Mouse (Mus musculus): ENCODE results near the gene Focad. TPM values are rescaled to one million over a fixed set of nuclear protein-coding genes. Genes with fewer than 3 reads are reported as not detected.

Gene Focad
- polyA plus RNA-seq, 1 experiment from 2014 or later: 14.8 TPM

DNA sequence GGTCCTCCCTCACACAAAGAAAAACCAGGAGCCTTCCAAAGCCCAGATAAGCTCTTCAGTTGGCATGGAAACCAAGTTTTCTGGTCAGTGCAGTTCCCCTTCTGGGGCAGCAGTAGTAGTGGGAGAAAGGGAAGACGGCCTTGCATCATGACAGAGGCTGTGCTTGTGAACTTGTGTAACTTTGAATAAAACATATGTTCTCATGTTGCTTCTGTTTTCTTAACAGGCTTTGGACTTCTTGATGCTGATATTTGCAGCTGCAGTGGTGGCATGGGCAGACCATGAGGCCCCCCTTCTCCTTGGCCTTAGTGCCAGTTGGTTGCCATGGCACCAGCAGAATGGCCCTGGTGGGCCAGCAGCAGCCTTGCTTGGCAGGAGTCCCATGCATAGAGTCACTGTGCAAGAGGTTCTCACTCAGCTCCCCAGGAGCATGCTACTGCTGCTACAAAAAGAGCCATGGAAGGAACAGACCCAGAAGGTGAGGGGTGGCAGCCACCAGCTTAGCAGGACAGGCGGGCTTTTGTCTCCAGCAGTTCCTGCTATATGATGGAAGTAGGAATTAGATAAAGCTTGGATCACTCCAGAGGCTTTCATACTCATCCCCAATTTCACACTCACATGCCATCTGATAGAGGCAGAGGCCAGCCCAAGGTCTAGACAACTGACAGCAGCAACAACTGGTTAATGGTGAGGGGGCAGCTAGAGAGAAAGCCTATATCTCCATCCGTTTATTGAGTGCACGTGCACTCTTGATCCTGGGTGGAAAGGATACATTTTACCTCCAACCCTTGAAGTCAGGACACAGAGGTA, 312.7 kb downstream of the Focad start:
- DNase-seq (ENCODE audit: low spot score): no peak
- Histone ChIP-seq H3K27me3 (ENCODE audit: insufficient read depth, poor library complexity, severe bottlenecking) (no peaks in the 10 kb centered on the region), H3K27ac (no peak overlapping the region), H3K9me3 (no peaks in the 10 kb centered on the region), H3K4me3 (no peak overlapping the region), H3K4me1 (no peaks in the 10 kb centered on the region), H3K36me3 (peaks cover 5% of the 10 kb centered on the region; the same call in 1 of the 2 replicates)
- WGBS: 82% methylated on average over 4 of the region's 4 CpGs

DNA sequence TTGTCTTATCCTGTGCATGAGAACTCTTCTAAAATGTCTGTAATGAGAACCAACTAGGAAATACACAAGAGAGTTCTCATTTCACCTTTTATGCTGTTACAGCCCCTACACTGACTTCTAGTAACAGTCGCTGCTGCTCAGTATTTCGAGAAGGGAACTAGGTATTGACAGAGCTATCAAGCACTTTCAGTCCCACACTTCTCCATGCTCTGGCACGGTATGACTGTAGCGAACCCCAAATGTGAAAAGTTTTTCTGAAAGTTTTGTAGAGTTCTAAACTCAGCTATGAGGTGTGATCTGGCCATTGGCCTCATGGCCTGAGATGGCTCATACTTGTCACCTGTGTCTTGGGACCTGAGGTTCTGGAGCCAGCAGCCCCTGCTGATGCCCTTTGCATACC, 314.9 kb downstream of the Focad start:
- no peaks in the 10 kb centered on the region for H3K27me3 ChIP-seq (ENCODE audit: insufficient read depth, poor library complexity, severe bottlenecking)
- DNase-seq (ENCODE audit: low spot score): no peak
- H3K4me1 ChIP-seq: no peaks in the 10 kb centered on the region
- H3K36me3 ChIP-seq: peaks cover 5% of the 10 kb centered on the region; the same call in 1 of the 2 replicates
- H3K9me3 ChIP-seq: no peaks in the 10 kb centered on the region
- H3K27ac ChIP-seq: no peak overlapping the region
- 92% methylated on average over 4 of the region's 4 CpGs for WGBS
- H3K4me3 ChIP-seq: no peak overlapping the region

DNA sequence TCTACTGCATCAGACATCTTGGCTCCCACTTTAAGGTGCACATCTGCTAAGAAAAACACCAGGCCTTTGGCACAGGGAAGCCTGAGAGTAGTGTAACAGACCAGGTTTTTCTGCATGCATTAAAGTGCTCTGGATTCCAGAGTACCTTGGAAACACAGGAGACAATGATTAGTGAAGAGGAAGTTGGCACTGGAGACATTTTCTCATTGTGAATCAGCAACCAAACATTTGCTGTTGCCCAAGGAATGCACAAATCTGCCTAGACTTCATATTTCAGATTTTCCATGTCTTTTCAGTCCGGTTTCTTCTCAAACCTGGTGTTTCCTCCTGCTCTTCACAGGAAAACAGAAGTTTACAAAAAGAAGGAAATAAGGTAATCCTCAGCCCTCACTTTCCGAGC, 317.9 kb downstream of the Focad start:
- no peak overlapping the region for H3K27ac ChIP-seq
- no peak overlapping the region for H3K4me3 ChIP-seq
- H3K9me3 ChIP-seq: no peaks in the 10 kb centered on the region
- H3K27me3 ChIP-seq (ENCODE audit: insufficient read depth, poor library complexity, severe bottlenecking): no peaks in the 10 kb centered on the region
- DNase-seq (ENCODE audit: low spot score): no peak
- H3K36me3 ChIP-seq: peaks cover under 1% of the 10 kb centered on the region; the same call in 1 of the 2 replicates
- peaks cover 6% of the 10 kb centered on the region; the same call in 1 of the 2 replicates for H3K4me1 ChIP-seq
- 80% methylated on average over 2 of the region's 2 CpGs for WGBS

DNA sequence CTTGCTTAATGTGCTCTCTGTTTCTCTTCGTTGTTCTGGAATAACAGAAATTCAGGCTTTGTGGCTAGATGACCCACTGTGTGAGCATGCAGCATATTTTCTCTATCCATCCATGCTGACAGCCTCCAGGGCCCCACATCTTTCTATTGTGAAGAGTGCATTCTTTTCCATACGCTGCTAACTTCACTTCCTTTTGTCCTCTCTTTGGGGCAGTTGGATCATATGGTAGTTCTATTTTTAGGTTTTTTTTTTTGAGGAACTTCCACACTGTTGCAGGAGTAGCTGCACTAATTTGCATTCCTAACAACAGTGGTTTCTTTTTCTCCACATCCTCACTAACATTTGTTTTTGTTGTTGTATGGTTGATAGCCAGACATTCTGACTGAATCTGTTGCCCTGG, 320.6 kb downstream of the Focad start:
- peaks cover 6% of the 10 kb centered on the region; the same call in 1 of the 2 replicates for H3K4me1 ChIP-seq
- H3K9me3 ChIP-seq: no peaks in the 10 kb centered on the region
- 55% methylated on average over 2 of the region's 2 CpGs for WGBS
- H3K27me3 ChIP-seq (ENCODE audit: insufficient read depth, poor library complexity, severe bottlenecking): no peaks in the 10 kb centered on the region
- no peak overlapping the region for H3K4me3 ChIP-seq
- DNase-seq (ENCODE audit: low spot score): no peak
- no peak overlapping the region for H3K27ac ChIP-seq
- H3K36me3 ChIP-seq: peaks cover 3% of the 10 kb centered on the region; the same call in 1 of the 2 replicates

DNA sequence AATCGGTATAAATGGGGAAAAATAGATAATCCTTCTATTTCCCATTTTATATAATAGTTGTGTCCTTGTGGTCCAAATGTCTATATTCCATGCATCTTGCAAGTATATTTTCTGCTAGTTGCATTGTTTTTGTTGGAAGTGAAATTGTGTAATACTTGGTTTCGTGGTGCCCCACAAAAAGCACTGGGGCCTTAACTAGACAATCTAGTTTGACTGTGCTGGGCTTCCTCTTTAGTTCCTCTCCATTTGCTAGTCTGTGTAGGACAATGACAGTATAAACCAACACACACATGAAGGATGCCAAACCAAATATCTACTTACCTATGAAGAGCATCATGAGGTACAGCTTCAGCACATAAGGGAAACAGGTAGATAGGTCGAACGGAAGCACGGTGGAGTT, 324.9 kb downstream of the Focad start:
- H3K4me1 ChIP-seq: peaks cover 6% of the 10 kb centered on the region; the same call in 1 of the 2 replicates
- H3K9me3 ChIP-seq: no peaks in the 10 kb centered on the region
- no peaks in the 10 kb centered on the region for H3K27me3 ChIP-seq (ENCODE audit: insufficient read depth, poor library complexity, severe bottlenecking)
- no peak overlapping the region for H3K27ac ChIP-seq
- WGBS: 91% methylated on average over 5 of the region's 5 CpGs
- no peak overlapping the region for H3K4me3 ChIP-seq
- no peak for DNase-seq (ENCODE audit: low spot score)
- H3K36me3 ChIP-seq: 0 out of 2 replicates have a peak, but pooled peaks cover 3% of the 10 kb centered on the region

DNA sequence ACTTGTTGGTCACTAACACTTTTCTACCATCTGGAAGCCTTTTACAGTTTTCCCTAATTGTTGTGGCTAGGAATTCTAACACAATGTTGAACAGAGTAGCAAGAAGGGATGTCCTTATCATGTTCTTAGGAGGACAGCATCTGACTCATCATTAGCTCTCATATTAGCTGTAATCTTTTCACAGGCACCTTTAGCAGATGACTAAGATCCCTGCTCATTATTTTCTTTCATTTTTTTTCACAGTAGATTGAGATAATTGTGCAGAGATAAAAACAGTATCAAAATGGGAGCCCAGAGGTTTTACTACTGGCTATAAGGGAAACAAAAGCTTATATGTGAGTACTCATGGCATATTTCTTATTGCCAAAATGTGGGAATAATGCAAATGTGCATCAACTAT, 330.1 kb downstream of the Focad start:
- H3K4me3 ChIP-seq: no peak overlapping the region
- no peaks in the 10 kb centered on the region for H3K27me3 ChIP-seq (ENCODE audit: insufficient read depth, poor library complexity, severe bottlenecking)
- no peak overlapping the region for H3K27ac ChIP-seq
- no peak for DNase-seq (ENCODE audit: low spot score)
- H3K9me3 ChIP-seq: no peaks in the 10 kb centered on the region
- H3K4me1 ChIP-seq: no peaks in the 10 kb centered on the region
- H3K36me3 ChIP-seq: no peaks in the 10 kb centered on the region

DNA sequence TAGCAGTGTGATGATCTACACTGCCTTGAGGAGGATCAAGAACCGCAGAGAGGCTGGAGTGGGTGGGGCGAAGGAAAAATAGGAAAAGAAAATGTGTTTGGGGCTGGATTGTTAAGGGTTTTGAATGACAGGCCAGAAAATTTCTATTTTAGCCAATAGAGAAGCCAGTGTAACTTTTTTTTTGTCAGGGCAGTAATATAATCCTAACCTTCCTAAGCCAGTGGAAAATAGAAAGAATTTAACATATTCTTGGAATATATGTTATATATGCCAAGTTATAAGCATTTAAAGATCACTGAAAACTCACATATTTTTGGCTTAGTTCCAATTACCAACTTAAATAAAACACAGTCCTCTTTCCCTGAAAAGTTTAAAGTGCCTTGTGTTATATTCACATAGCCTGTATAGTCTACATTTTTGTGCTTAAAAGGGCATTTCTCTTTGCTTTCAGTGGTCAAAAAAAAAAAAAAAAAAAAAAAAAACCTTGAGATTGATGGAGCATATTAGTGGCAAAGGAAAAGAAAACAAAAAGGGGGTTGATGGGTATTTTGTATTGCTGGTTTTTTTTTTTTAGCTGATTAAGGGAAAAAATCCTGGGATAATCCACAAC, 333.3 kb downstream of the Focad start:
- Histone ChIP-seq H3K4me3 (no peak overlapping the region), H3K36me3 (no peaks in the 10 kb centered on the region), H3K9me3 (no peaks in the 10 kb centered on the region), H3K4me1 (no peaks in the 10 kb centered on the region), H3K27ac (no peak overlapping the region), H3K27me3 (ENCODE audit: insufficient read depth, poor library complexity, severe bottlenecking) (no peaks in the 10 kb centered on the region)
- WGBS: 85% methylated on average over 2 of the region's 2 CpGs
- no peak for DNase-seq (ENCODE audit: low spot score)

DNA sequence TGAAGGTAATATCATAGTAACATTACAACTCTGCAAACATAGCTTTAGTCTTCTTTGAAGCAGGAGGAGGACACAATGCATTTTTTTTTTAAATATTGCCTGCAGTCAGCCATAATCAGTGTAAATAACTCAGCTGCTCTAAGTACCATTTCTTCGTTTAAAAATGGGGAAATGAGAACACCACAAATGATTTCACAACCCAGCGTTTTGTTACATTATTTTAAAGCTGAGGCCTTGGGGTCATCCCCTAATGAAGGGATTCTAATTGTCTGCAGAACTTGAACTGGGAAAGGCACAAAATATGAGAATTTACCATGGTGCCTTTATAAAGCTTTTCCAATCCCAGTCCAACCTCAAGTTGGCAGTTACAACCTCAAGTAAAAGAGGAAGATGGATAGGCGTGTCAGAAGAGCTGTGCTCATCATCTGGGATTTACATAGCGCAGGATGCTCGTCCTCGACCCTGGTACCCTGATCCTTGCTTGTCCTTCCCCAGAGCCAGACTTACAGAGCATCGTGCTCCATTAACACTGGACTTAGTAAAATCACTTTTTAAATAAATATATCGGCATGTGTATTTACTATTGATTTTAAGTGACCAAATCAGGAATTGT, 338.1 kb downstream of the Focad start:
- Histone ChIP-seq H3K27me3 (ENCODE audit: insufficient read depth, poor library complexity, severe bottlenecking) (no peaks in the 10 kb centered on the region), H3K36me3 (no peaks in the 10 kb centered on the region), H3K4me1 (no peaks in the 10 kb centered on the region), H3K4me3 (no peak overlapping the region), H3K9me3 (no peaks in the 10 kb centered on the region), H3K27ac (no peak overlapping the region)
- no peak for DNase-seq (ENCODE audit: low spot score)
- WGBS: 80% methylated on average over 8 of the region's 8 CpGs

DNA sequence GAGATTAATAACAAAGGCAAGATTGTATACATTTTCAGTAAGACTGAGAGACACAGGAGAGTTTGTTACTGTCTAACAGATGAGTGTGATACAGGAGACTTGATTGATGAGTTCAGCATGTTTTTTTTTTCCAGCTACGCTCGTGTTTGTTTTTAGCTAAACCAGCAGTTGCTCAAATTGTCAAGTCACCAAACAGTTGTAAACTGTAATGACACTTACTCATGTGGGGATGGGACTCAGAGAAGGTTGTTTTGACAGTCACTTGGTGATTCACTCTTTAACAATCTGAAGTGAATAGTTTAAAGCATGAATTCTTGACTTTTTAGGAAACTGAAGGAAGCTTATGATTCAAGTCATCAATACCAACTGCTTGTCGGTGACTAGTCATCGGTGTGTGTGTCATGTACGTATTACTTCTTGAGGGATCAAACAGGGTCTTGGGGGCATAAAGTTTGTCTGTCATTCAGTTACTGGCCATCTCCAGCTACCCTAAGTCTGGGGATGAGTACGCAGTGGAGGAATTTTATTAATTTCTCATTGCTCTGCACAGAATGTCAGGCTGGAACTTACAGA, 342.2 kb downstream of the Focad start:
- Histone ChIP-seq H3K4me1 (peaks cover 27% of the 10 kb centered on the region), H3K4me3 (no peak overlapping the region), H3K27ac (no peak overlapping the region), H3K36me3 (no peaks in the 10 kb centered on the region), H3K9me3 (no peaks in the 10 kb centered on the region), H3K27me3 (ENCODE audit: insufficient read depth, poor library complexity, severe bottlenecking) (no peaks in the 10 kb centered on the region)
- WGBS: 82% methylated on average over 6 of the region's 6 CpGs
- DNase-seq (ENCODE audit: low spot score): no peak

DNA sequence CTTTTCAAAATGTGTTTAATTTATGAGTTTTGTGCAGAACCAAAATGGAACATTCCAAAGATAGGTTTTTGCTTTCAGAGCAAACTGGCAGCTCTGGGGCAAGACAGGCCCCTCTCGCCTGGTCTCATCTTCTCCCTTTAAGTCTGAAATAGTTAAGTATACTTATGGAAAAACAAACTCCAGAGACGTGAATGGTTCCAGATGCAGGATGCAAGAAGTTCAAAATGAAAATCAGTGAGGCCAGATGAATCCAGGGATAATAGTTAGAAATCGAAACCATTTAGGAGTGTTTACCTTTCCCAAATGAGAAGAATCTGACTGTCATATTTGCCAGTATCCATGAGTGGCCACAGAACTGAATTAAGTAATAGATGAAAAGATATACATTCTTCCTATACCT, 342.7 kb downstream of the Focad start:
- Histone ChIP-seq H3K4me1 (peaks cover 29% of the 10 kb centered on the region), H3K4me3 (no peak overlapping the region), H3K27me3 (ENCODE audit: insufficient read depth, poor library complexity, severe bottlenecking) (no peaks in the 10 kb centered on the region), H3K9me3 (no peaks in the 10 kb centered on the region), H3K27ac (no peak overlapping the region), H3K36me3 (no peaks in the 10 kb centered on the region)
- WGBS: 73% methylated on average over 3 of the region's 3 CpGs
- DNase-seq (ENCODE audit: low spot score): no peak

DNA sequence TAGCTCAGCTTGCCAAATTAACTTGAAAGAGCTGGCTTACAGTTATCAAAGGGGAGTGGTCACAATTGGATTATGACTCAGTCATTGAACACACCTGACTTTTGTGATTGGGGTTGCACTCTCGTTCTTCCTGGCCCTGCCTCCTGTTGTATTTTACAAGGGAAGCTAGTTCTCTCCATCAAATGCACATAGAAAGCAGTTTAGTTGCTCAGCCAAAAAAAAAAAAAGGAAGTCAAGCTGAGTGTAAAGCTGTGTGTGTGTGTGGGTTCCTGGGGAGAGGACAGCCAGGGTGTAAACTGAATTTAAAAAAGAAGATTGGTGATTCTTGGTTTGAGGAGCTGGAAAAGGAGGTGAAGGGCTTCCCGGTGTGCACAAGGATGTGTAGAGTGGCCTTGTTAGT, 343.5 kb downstream of the Focad start:
- 45% methylated on average over 2 of the region's 2 CpGs for WGBS
- no peak overlapping the region for H3K27ac ChIP-seq
- no peak for DNase-seq (ENCODE audit: low spot score)
- H3K9me3 ChIP-seq: no peaks in the 10 kb centered on the region
- H3K27me3 ChIP-seq (ENCODE audit: insufficient read depth, poor library complexity, severe bottlenecking): no peaks in the 10 kb centered on the region
- peaks cover 29% of the 10 kb centered on the region for H3K4me1 ChIP-seq
- H3K36me3 ChIP-seq: no peaks in the 10 kb centered on the region
- H3K4me3 ChIP-seq: peak overlapping the region; percentile 65; the same call in 1 of the 2 replicates

DNA sequence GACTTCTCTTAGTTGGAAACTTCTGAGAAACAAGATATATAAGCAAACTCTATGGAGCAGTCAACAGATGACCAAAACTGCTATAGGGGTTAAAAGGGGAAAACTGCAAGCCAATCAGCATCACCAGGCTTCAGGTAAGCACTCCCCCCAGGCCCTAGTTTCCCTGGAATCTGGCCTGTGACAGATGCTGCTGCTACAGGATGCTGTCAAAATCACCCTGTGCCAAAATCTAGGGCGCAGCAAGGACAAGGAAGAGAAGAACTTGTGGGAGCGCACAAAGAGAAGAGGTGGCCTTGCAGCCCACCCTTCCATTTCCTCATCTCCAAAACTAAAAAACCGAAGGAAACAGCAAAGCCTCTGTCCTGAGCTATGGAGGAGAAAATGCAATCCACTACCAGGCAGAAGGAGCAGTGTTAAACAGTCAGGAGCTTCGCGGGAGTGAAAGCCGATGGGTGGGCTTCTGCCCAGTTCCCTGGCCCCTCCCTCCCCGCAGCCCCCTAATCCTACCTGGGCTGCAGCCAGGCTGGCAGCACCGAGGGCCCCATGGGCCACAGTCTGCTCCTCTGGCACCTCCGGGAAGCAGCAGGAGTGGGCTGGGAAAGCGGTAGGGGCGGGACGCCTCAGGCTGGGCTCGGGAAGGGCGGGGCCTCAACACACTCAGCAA, 344.0 kb downstream of the Focad start, which contains the start of gene Hacd4:
Gene Hacd4, minus strand, starts transcription at position 603 of the 664 bp plus-strand sequence.
- Histone ChIP-seq H3K27ac (peak within 1 kb of the TSS; percentile 85), H3K9me3 (no peaks in the 10 kb centered on the region), H3K36me3 (no peaks in the 10 kb centered on the region), H3K4me3 (peak within 1 kb of the TSS; percentile 65), H3K4me1 (peaks cover 29% of the 10 kb centered on the region), H3K27me3 (ENCODE audit: insufficient read depth, poor library complexity, severe bottlenecking) (no peaks in the 10 kb centered on the region)
- DNase-seq (ENCODE audit: low spot score): peak; percentile 85
- 3% methylated on average over 14 of the region's 14 CpGs for WGBS
